Mouse (Mus musculus): ENCODE results near the gene Nrxn3. TPM values are rescaled to one million over a fixed set of nuclear protein-coding genes. Genes with fewer than 3 reads are reported as not detected.

The Nrxn3 gene
- polyA plus RNA-seq, 1 experiment from 2014 or later, result 16.9 TPM

- no peak overlapping the region for H3K27ac ChIP-seq (ENCODE audit: low read depth, low read length)
- H3K36me3 ChIP-seq (ENCODE audit: control insufficient read depth, insufficient read depth, low read length), result no peaks in the 10 kb centered on the region
- no peak for DNase-seq (ENCODE audit: low spot score, missing footprints)
- H3K4me3 ChIP-seq (ENCODE audit: low read depth, low read length), result no peak overlapping the region
- H3K4me2 ChIP-seq, result no peak overlapping the region
- H3K9ac ChIP-seq (ENCODE audit: low read length), result no peak overlapping the region
- H3K4me1 ChIP-seq (ENCODE audit: control insufficient read depth, insufficient read depth, low read length), result peaks cover 3% of the 10 kb centered on the region; the same call in 1 of the 2 replicates
- WGBS, result 73% methylated on average over 1 of the region's 1 CpGs
- H3K27me3 ChIP-seq (ENCODE audit: control insufficient read depth, insufficient read depth, low read length), result no peaks in the 10 kb centered on the region
- no peak for ATAC-seq (ENCODE audit: low FRiP score)
- H3K9me3 ChIP-seq (ENCODE audit: control insufficient read depth, low read length), result no peaks in the 10 kb centered on the region
Observed at GRCm38 (mm10) chr12:89262261-89262660, 539.6 kb downstream of the Nrxn3 start.

- DNase-seq (ENCODE audit: low spot score, missing footprints) (peak; percentile 83), ATAC-seq (ENCODE audit: low FRiP score) (peak; percentile 81)
- H3K9ac ChIP-seq (ENCODE audit: low read length), result no peak overlapping the region
- no peak overlapping the region for H3K4me3 ChIP-seq (ENCODE audit: low read depth, low read length)
- no peak overlapping the region for H3K27ac ChIP-seq (ENCODE audit: low read depth, low read length)
- 55% methylated on average over 6 of the region's 6 CpGs for WGBS
- H3K27me3 ChIP-seq (ENCODE audit: control insufficient read depth, insufficient read depth, low read length), result no peaks in the 10 kb centered on the region
- no peak overlapping the region for H3K4me2 ChIP-seq
- H3K4me1 ChIP-seq (ENCODE audit: control insufficient read depth, insufficient read depth, low read length), result no peaks in the 10 kb centered on the region
- H3K36me3 ChIP-seq (ENCODE audit: control insufficient read depth, insufficient read depth, low read length), result no peaks in the 10 kb centered on the region
- no peaks in the 10 kb centered on the region for H3K9me3 ChIP-seq (ENCODE audit: control insufficient read depth, low read length)
Observed at GRCm38 (mm10) chr12:89282362-89283343, 560.0 kb downstream of the Nrxn3 start.

GRCm38 (mm10) chr12:89284412-89284811 lies 561.7 kb downstream of the Nrxn3 start:
- H3K27ac ChIP-seq (ENCODE audit: low read depth, low read length), result no peak overlapping the region
- DNase-seq (ENCODE audit: low spot score, missing footprints), result no peak
- WGBS, result 89% methylated on average over 3 of the region's 3 CpGs

GRCm38 (mm10) chr12:89287037-89287436 lies 564.4 kb downstream of the Nrxn3 start:
- no peak overlapping the region for H3K27ac ChIP-seq (ENCODE audit: low read depth, low read length)
- H3K4me3 ChIP-seq (ENCODE audit: low read depth, low read length), result no peak overlapping the region
- H3K9ac ChIP-seq (ENCODE audit: low read length), result no peak overlapping the region
- H3K4me1 ChIP-seq (ENCODE audit: control insufficient read depth, insufficient read depth, low read length), result peaks cover 17% of the 10 kb centered on the region
- no peaks in the 10 kb centered on the region for H3K36me3 ChIP-seq (ENCODE audit: control insufficient read depth, insufficient read depth, low read length)
- H3K27me3 ChIP-seq (ENCODE audit: control insufficient read depth, insufficient read depth, low read length), result no peaks in the 10 kb centered on the region
- DNase-seq (ENCODE audit: low spot score, missing footprints) (no peak), ATAC-seq (ENCODE audit: low FRiP score) (no peak)
- H3K4me2 ChIP-seq, result no peak overlapping the region
- H3K9me3 ChIP-seq (ENCODE audit: control insufficient read depth, low read length), result no peaks in the 10 kb centered on the region
- WGBS, result 80% methylated on average over 4 of the region's 4 CpGs

More at GRCm38 (mm10) chr12:89284412-89284811, 561.7 kb downstream of the Nrxn3 start:
- Histone ChIP-seq H3K36me3 (ENCODE audit: control insufficient read depth, insufficient read depth, low read length) (no peaks in the 10 kb centered on the region), H3K27me3 (ENCODE audit: control insufficient read depth, insufficient read depth, low read length) (no peaks in the 10 kb centered on the region), H3K9me3 (ENCODE audit: control insufficient read depth, low read length) (no peaks in the 10 kb centered on the region), H3K4me3 (ENCODE audit: low read depth, low read length) (no peak overlapping the region), H3K4me1 (ENCODE audit: control insufficient read depth, insufficient read depth, low read length) (peaks cover 4% of the 10 kb centered on the region; the same call in 1 of the 2 replicates), H3K9ac (ENCODE audit: low read length) (no peak overlapping the region), H3K4me2 (no peak overlapping the region)
- no peak for ATAC-seq (ENCODE audit: low FRiP score)

GRCm38 (mm10) chr12:89289589-89290274 lies 567.1 kb downstream of the Nrxn3 start:
- no peaks in the 10 kb centered on the region for H3K36me3 ChIP-seq (ENCODE audit: control insufficient read depth, insufficient read depth, low read length)
- WGBS, result 66% methylated on average over 4 of the region's 4 CpGs
- H3K27ac ChIP-seq (ENCODE audit: low read depth, low read length), result no peak overlapping the region
- no peak overlapping the region for H3K4me2 ChIP-seq
- peaks cover 17% of the 10 kb centered on the region for H3K4me1 ChIP-seq (ENCODE audit: control insufficient read depth, insufficient read depth, low read length)
- H3K27me3 ChIP-seq (ENCODE audit: control insufficient read depth, insufficient read depth, low read length), result no peaks in the 10 kb centered on the region
- DNase-seq (ENCODE audit: low spot score, missing footprints), result peak; percentile 83
- H3K4me3 ChIP-seq (ENCODE audit: low read depth, low read length), result no peak overlapping the region
- peak; percentile 89 for ATAC-seq (ENCODE audit: low FRiP score)
- no peak overlapping the region for H3K9ac ChIP-seq (ENCODE audit: low read length)
- H3K9me3 ChIP-seq (ENCODE audit: control insufficient read depth, low read length), result no peaks in the 10 kb centered on the region

- Histone ChIP-seq H3K4me1 (ENCODE audit: control insufficient read depth, insufficient read depth, low read length) (peaks cover 17% of the 10 kb centered on the region), H3K27me3 (ENCODE audit: control insufficient read depth, insufficient read depth, low read length) (no peaks in the 10 kb centered on the region), H3K4me3 (ENCODE audit: low read depth, low read length) (no peak overlapping the region), H3K9me3 (ENCODE audit: control insufficient read depth, low read length) (no peaks in the 10 kb centered on the region), H3K4me2 (no peak overlapping the region), H3K9ac (ENCODE audit: low read length) (no peak overlapping the region), H3K27ac (ENCODE audit: low read depth, low read length) (no peak overlapping the region; the same call in 1 of the 2 replicates), H3K36me3 (ENCODE audit: control insufficient read depth, insufficient read depth, low read length) (no peaks in the 10 kb centered on the region)
- ATAC-seq (ENCODE audit: low FRiP score), result peak; percentile 82
- 32% methylated on average over 4 of the region's 4 CpGs for WGBS
- peak; percentile 79 for DNase-seq (ENCODE audit: low spot score, missing footprints)
Observed at GRCm38 (mm10) chr12:89290736-89291574, 568.3 kb downstream of the Nrxn3 start.

GRCm38 (mm10) chr12:89302011-89302410 lies 579.3 kb downstream of the Nrxn3 start:
- no peaks in the 10 kb centered on the region for H3K36me3 ChIP-seq (ENCODE audit: control insufficient read depth, insufficient read depth, low read length)
- no peak overlapping the region for H3K9ac ChIP-seq (ENCODE audit: low read length)
- peak; percentile 61 for ATAC-seq (ENCODE audit: low FRiP score)
- H3K4me1 ChIP-seq (ENCODE audit: control insufficient read depth, insufficient read depth, low read length), result no peaks in the 10 kb centered on the region
- no peaks in the 10 kb centered on the region for H3K9me3 ChIP-seq (ENCODE audit: control insufficient read depth, low read length)
- WGBS, result 51% methylated on average over 4 of the region's 4 CpGs
- no peak overlapping the region for H3K4me2 ChIP-seq
- peak; percentile 99 for DNase-seq (ENCODE audit: low spot score, missing footprints)
- H3K27me3 ChIP-seq (ENCODE audit: control insufficient read depth, insufficient read depth, low read length), result no peaks in the 10 kb centered on the region
- no peak overlapping the region for H3K27ac ChIP-seq (ENCODE audit: low read depth, low read length)
- H3K4me3 ChIP-seq (ENCODE audit: low read depth, low read length), result no peak overlapping the region

- no peak for DNase-seq (ENCODE audit: low spot score, missing footprints)
- H3K4me3 ChIP-seq (ENCODE audit: low read depth, low read length), result no peak overlapping the region
- no peaks in the 10 kb centered on the region for H3K27me3 ChIP-seq (ENCODE audit: control insufficient read depth, insufficient read depth, low read length)
- H3K9me3 ChIP-seq (ENCODE audit: control insufficient read depth, low read length), result no peaks in the 10 kb centered on the region
- no peak overlapping the region for H3K27ac ChIP-seq (ENCODE audit: low read depth, low read length)
- H3K4me1 ChIP-seq (ENCODE audit: control insufficient read depth, insufficient read depth, low read length), result no peaks in the 10 kb centered on the region
- H3K4me2 ChIP-seq, result no peak overlapping the region
- H3K36me3 ChIP-seq (ENCODE audit: control insufficient read depth, insufficient read depth, low read length), result no peaks in the 10 kb centered on the region
- WGBS, result 95% methylated on average over 1 of the region's 1 CpGs
- no peak overlapping the region for H3K9ac ChIP-seq (ENCODE audit: low read length)
- no peak for ATAC-seq (ENCODE audit: low FRiP score)
Observed at GRCm38 (mm10) chr12:89310200-89310599, 587.5 kb downstream of the Nrxn3 start.

Measured in midbrain, embryonic 11.5 days (tissue).